Mouse (Mus musculus) intestine, postnatal 0 days (tissue): ENCODE data around the gene Syn2. TPM values are rescaled to one million over a fixed set of nuclear protein-coding genes. Genes with fewer than 3 reads are reported as not detected.

Experiments used
- ATAC-seq: fragments of 200-750 bp; cut with Nextera tagmentation; 2 replicates; pipeline ENCODE4 v1.8.0; 2017; ENCODE audit warnings: mild to moderate bottlenecking, moderate TSS enrichment, moderate library complexity
- H3K27ac ChIP-seq: fragments of 300-500 bp; sonication (generic); 2 replicates; pipeline ENCODE4 v1.5.1; 2014; ENCODE audit warnings: mild to moderate bottlenecking, low read depth, low read length, moderate library complexity
- H3K27me3 ChIP-seq: fragments of 300-500 bp; sonication (generic); replicated peaks from 2 replicates; pipeline ENCODE4 v1.6.1; 2014; ENCODE audit warnings: low read length, mixed read lengths; ENCODE audit not compliant: control insufficient read depth, insufficient read depth
- H3K36me3 ChIP-seq: fragments of 300-500 bp; sonication (generic); 2 replicates; pipeline ENCODE4 v1.6.1; 2014; ENCODE audit warnings: mild to moderate bottlenecking, moderate library complexity; ENCODE audit not compliant: control insufficient read depth, insufficient read depth
- H3K4me1 ChIP-seq: fragments of 300-500 bp; sonication (generic); replicated peaks from 2 replicates; pipeline ENCODE4 v1.6.1; 2014; ENCODE audit warnings: antibody characterized with exemption, low read length, mixed read lengths; ENCODE audit not compliant: control insufficient read depth, insufficient read depth
- H3K4me2 ChIP-seq: fragments of 300-500 bp; sonication (generic); replicated peaks from 2 replicates; pipeline ENCODE4 v1.6.1; 2014; ENCODE audit warnings: low read depth, mild to moderate bottlenecking, moderate library complexity
- H3K4me3 ChIP-seq: fragments of 300-500 bp; sonication (generic); 2 replicates; pipeline ENCODE4 v1.5.1; 2014; ENCODE audit warnings: low read depth, low read length
- H3K9ac ChIP-seq: fragments of 300-500 bp; sonication (generic); 2 replicates; pipeline ENCODE4 v1.6.1; 2014; ENCODE audit warnings: mild to moderate bottlenecking, low read depth, low read length
- H3K9me3 ChIP-seq: fragments of 300-500 bp; sonication (generic); 2 replicates; pipeline ENCODE4 v1.6.1; 2016; ENCODE audit warnings: mixed run types; ENCODE audit not compliant: control insufficient read depth
- CTCF ChIP-seq: sonication (generic); IDR thresholded peaks from 2 replicates; pipeline ENCODE4 v1.5.1; 2016; ENCODE audit warnings: low read depth, mild to moderate bottlenecking, control low read depth, antibody characterized with exemption, moderate library complexity
- WGBS: fragments of 180-500 bp; shearing (Covaris S2); extraction: QIAGEN DNeasy Blood & Tissue Kit; methylation state at CpG from one replicate; pipeline ENCODE4 v1.1.7; 2014; 5-methylcytosine and 5-hydroxymethylcytosine counted together
- polyA plus RNA-seq: library from polyadenylated mRNA; unstranded; fragments of >200 nt; fragmentation: Nextera tagmentation; extraction: Ambion mirVana; gene quantifications from 2 replicates; pipeline ENCODE4 v1.2.1, GENCODE M21; 2015

Gene Syn2
- polyA plus RNA-seq, 1 experiment from 2014 or later = 4.7 TPM

DNA sequence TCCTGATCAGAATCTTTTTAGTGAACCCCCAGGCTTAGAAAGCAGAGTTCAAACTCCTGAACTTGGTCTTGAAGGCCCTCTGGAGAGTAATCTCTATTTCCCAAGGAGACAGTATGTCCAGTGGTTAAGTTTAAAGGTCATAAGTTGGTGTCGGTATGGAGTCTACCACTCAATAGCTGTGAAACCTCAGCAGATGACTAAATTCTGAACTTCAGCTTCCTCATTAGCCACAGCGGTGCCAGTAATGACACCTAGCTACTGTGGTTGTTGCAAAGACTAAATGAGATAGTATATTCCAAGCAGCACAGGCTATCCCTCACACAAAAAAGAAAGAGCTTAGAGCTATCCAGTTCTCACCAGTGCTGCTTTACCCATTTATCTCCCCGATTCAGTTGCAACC, 153.5 kb downstream of the Syn2 start:
- no peaks in the 10 kb centered on the region for H3K4me1 ChIP-seq
- no peak overlapping the region for H3K9ac ChIP-seq
- H3K4me3 ChIP-seq = no peak overlapping the region
- no peaks in the 10 kb centered on the region for H3K27me3 ChIP-seq
- 78% methylated on average over 3 of the region's 3 CpGs for WGBS
- no peak for TF ChIP-seq CTCF
- no peaks in the 10 kb centered on the region for H3K9me3 ChIP-seq
- H3K27ac ChIP-seq = no peak overlapping the region
- ATAC-seq = no peak
- H3K36me3 ChIP-seq = no peaks in the 10 kb centered on the region
- H3K4me2 ChIP-seq = no peak overlapping the region

DNA sequence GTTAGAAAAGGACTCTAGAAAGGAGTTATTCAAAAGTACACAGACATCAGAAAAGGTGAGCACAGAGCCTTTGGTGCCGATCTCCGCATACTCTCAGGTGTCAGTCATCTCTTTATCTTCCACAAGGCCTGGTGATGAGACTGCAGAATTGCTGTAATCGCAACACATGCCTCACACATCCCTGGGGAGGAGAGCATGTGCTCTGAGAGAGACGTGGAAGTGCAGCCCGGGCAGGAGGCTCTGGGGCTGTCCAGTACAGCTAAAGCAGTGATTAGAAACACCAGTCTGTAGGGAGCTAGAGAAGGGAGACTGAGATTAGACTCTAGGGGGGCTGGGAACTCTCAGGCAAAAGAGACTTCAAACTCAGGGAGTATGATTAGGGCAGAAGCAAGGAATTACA, 155.9 kb downstream of the Syn2 start:
- H3K4me2 ChIP-seq = no peak overlapping the region
- H3K9ac ChIP-seq = no peak overlapping the region
- H3K27me3 ChIP-seq = no peaks in the 10 kb centered on the region
- H3K27ac ChIP-seq = no peak overlapping the region
- ATAC-seq = no peak
- no peak for TF ChIP-seq CTCF
- H3K36me3 ChIP-seq = no peaks in the 10 kb centered on the region
- H3K9me3 ChIP-seq = no peaks in the 10 kb centered on the region
- H3K4me1 ChIP-seq = no peaks in the 10 kb centered on the region
- H3K4me3 ChIP-seq = no peak overlapping the region
- 58% methylated on average over 5 of the region's 5 CpGs for WGBS

DNA sequence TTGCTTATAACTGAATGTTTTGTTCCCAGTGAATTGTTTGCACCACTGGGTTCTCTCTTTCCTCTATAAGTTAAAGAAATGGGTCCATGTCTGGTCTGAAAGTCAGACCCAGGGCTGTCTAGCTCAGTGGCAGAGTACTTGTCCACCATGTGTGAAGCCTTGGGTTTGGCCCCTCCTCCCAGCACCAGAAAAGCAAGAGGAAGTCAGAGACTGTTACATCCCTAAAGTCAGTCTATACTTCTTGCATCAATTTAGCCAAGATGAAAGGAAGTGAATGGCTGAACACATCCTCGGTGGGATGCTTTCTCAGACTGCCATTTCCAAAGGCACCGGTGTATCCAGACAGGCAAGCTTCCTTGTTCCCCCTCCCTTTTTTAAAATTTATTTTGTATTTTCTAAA, 156.4 kb downstream of the Syn2 start:
- no peaks in the 10 kb centered on the region for H3K9me3 ChIP-seq
- H3K27me3 ChIP-seq = no peaks in the 10 kb centered on the region
- H3K27ac ChIP-seq = no peak overlapping the region
- no peaks in the 10 kb centered on the region for H3K36me3 ChIP-seq
- H3K9ac ChIP-seq = no peak overlapping the region
- TF ChIP-seq CTCF = no peak
- H3K4me3 ChIP-seq = no peak overlapping the region
- no peak overlapping the region for H3K4me2 ChIP-seq
- 88% methylated on average over 2 of the region's 2 CpGs for WGBS
- H3K4me1 ChIP-seq = no peaks in the 10 kb centered on the region
- ATAC-seq = no peak

DNA sequence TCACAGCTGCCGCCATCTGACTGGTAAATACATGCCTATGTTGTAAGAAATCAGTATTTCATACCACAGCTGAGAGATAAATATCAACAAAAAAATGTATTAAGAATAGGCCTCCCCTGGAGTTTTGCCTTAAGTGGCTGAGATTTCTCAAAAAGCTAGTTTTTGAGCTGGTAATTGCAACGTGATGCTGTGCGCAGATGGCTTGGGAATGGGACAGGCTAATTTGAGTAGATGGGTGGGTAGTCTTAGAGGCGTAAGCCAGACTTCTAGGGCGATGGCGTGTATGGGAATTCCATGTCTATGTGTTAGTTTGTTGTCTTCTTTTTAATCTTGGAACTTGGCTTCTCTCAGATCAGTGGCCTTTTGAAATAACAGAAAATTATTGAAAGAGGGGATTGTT, 157.1 kb downstream of the Syn2 start:
- Histone ChIP-seq H3K9me3 (no peaks in the 10 kb centered on the region), H3K27me3 (no peaks in the 10 kb centered on the region), H3K4me1 (no peaks in the 10 kb centered on the region), H3K4me2 (no peak overlapping the region), H3K9ac (no peak overlapping the region), H3K27ac (no peak overlapping the region), H3K36me3 (no peaks in the 10 kb centered on the region), H3K4me3 (no peak overlapping the region)
- 93% methylated on average over 6 of the region's 6 CpGs for WGBS
- no peak for ATAC-seq
- TF ChIP-seq CTCF = no peak

DNA sequence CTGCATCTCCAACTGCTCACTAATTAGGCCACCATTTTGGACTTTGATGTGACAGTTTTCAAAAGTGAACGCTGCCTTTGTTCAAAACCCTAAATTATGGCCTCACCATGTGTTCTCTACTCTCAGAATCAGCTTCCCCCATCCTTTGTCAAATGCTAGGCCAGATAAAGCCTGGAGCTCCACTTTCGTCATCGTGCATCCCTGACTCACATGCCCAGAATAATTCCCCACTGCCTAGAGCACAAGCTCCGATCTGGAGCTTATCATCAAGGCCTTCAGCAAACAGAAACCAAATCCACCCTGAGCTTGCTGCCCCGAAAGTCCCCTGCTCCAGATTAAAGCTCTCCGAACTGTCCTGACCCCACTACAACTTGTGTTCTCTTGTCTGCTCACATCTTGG, 157.9 kb downstream of the Syn2 start:
- no peaks in the 10 kb centered on the region for H3K4me1 ChIP-seq
- ATAC-seq = no peak
- TF ChIP-seq CTCF = no peak
- H3K27ac ChIP-seq = no peak overlapping the region
- H3K27me3 ChIP-seq = no peaks in the 10 kb centered on the region
- H3K9ac ChIP-seq = no peak overlapping the region
- H3K4me2 ChIP-seq = no peak overlapping the region
- no peaks in the 10 kb centered on the region for H3K9me3 ChIP-seq
- no peaks in the 10 kb centered on the region for H3K36me3 ChIP-seq
- 54% methylated on average over 6 of the region's 6 CpGs for WGBS
- no peak overlapping the region for H3K4me3 ChIP-seq

DNA sequence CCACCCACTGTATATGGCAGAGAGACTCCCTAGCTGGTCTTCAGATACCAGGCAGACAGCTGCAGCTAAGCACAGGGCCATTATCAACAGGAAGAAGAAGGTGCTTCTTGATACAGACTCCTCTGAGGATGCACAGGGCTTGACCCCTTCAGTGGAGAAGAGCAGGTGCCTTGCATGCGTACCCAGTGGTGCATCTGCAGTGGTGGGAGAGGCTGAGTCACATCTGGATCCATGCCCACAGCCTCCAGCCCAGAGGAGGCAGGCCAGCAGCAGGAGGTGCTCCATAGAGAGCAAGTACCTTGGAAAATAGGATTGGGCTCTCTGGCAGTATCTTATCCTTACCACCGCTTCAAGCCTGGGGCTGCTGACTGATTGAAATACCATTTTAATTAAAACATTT, 159.2 kb downstream of the Syn2 start:
- ATAC-seq = no peak
- H3K4me3 ChIP-seq = no peak overlapping the region

DNA sequence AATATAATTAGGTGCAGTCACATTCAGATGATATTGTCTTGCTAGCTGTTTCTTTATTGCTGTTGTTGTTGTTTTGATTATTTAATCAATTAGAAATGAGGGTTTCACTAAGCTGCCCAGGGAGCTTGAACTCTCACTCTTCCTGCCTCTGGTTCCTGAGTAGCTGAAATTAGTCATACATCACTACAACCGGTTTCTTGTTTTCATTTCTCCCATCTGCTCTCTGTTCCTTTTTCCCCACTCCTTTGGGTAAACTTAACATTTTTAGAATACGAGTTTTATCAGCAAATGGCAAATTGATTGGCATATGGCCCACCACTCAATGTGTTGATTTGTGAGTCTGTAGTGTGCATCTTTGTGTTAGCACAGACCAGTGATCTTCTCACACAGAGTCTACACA, 172.4 kb downstream of the Syn2 start:
- Histone ChIP-seq H3K27ac (no peak overlapping the region), H3K4me3 (no peak overlapping the region), H3K9me3 (no peaks in the 10 kb centered on the region), H3K36me3 (no peaks in the 10 kb centered on the region), H3K4me1 (no peaks in the 10 kb centered on the region), H3K4me2 (no peak overlapping the region), H3K9ac (no peak overlapping the region), H3K27me3 (no peaks in the 10 kb centered on the region)
- ATAC-seq = no peak
- TF ChIP-seq CTCF = no peak
- WGBS = 67% methylated on average over 2 of the region's 2 CpGs

More for the DNA sequence above, 159.2 kb downstream of the Syn2 start:
- Histone ChIP-seq H3K4me2 (no peak overlapping the region), H3K27me3 (no peaks in the 10 kb centered on the region), H3K36me3 (no peaks in the 10 kb centered on the region), H3K9ac (no peak overlapping the region), H3K4me1 (no peaks in the 10 kb centered on the region), H3K9me3 (no peaks in the 10 kb centered on the region), H3K27ac (no peak overlapping the region)
- WGBS = 92% methylated on average over 2 of the region's 2 CpGs
- no peak for TF ChIP-seq CTCF
